Mouse (Mus musculus) midbrain, embryonic 11.5 days (tissue): ENCODE data around the gene Tbc1d10c. TPM values are rescaled to one million over a fixed set of nuclear protein-coding genes. Genes with fewer than 3 reads are reported as not detected.
A peak's percentile ranks its signal among the peaks of the same experiment; 100 is the strongest.

ENCODE experiments used
- ATAC-seq: fragments of 200-750 bp; cut with Nextera tagmentation; 2 replicates; pipeline ENCODE4 v1.8.0; 2017; ENCODE audit warnings: moderate TSS enrichment, moderate library complexity; ENCODE audit not compliant: low FRiP score
- DNase-seq: peaks from one replicate; pipeline ENCODE4 v3.0.0; 2015; ENCODE audit warnings: low spot score; ENCODE audit errors: missing footprints
- H3K27ac ChIP-seq: fragments of 300-500 bp; sonication (generic); 2 replicates; pipeline ENCODE4 v1.5.1; 2014; ENCODE audit warnings: low read depth, low read length
- H3K27me3 ChIP-seq: fragments of 300-500 bp; sonication (generic); 2 replicates; pipeline ENCODE4 v1.6.1; 2014; ENCODE audit warnings: mild to moderate bottlenecking, low read length, moderate library complexity, mixed read lengths; ENCODE audit not compliant: control insufficient read depth, insufficient read depth
- H3K36me3 ChIP-seq: fragments of 300-500 bp; sonication (generic); 2 replicates; pipeline ENCODE4 v1.6.1; 2014; ENCODE audit warnings: mild to moderate bottlenecking, low read length, moderate library complexity, mixed read lengths; ENCODE audit not compliant: control insufficient read depth, insufficient read depth
- H3K4me1 ChIP-seq: fragments of 300-500 bp; sonication (generic); 2 replicates; pipeline ENCODE4 v1.6.1; 2014; ENCODE audit warnings: low read length; ENCODE audit not compliant: control insufficient read depth, insufficient read depth
- H3K4me2 ChIP-seq: fragments of 300-500 bp; sonication (generic); 2 replicates; pipeline ENCODE4 v1.6.1; 2014; ENCODE audit warnings: mild to moderate bottlenecking, moderate library complexity
- H3K4me3 ChIP-seq: fragments of 300-500 bp; sonication (generic); 2 replicates; pipeline ENCODE4 v1.5.1; 2014; ENCODE audit warnings: low read depth, low read length
- H3K9ac ChIP-seq: fragments of 300-500 bp; sonication (generic); 2 replicates; pipeline ENCODE4 v1.6.1; 2014; ENCODE audit warnings: low read length
- H3K9me3 ChIP-seq: fragments of 300-500 bp; sonication (generic); 2 replicates; pipeline ENCODE4 v1.6.1; 2016; ENCODE audit warnings: low read length; ENCODE audit not compliant: control insufficient read depth
- WGBS: fragments of 180-500 bp; shearing (Covaris S2); extraction: QIAGEN DNeasy Blood & Tissue Kit; methylation state at CpG from one replicate; pipeline ENCODE4 v1.1.7; 2014; 5-methylcytosine and 5-hydroxymethylcytosine counted together
- polyA plus RNA-seq: library from polyadenylated mRNA; unstranded; fragments of >200 nt; fragmentation: Nextera tagmentation; extraction: Ambion mirVana; gene quantifications from 2 replicates; pipeline ENCODE4 v1.2.1, GENCODE M21; 2014

The Tbc1d10c gene
- polyA plus RNA-seq, 1 experiment from 2014 or later = 0.29 TPM

DNA sequence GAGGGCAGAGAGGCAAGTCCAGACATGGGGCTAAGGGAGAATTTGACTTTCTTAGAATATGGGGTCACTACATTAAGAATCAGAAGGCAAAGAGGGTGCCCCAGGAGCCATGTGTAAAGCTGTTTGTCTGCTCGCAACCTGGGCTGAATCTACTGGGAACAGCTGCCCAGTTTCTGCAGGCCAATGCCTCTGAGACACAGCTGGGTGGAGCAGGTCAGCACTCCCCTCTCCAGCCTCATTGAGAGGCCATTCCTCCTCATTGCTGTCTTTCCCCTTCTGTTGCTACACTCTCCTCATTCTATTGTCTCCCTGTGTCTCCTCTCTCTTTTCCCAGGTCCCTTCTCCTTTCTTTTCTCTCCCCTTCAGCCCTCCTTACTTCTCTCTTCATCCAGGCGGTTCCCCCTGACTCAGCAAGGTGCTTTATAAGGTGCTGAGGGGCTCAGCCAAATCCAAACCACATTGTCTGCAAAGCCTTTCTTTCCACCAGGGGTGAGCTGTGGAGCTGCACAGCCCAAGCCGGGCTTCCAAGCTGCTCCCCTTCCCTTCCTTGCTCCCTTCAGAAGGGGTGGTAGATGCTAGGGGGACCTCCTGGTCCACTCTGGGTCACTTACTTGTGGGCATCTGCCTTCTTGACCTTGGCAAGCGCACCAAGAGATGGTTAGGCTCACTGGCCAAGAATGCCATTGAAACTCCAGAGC lies 21.0 kb upstream of the Tbc1d10c start:
- peaks cover 47% of the 10 kb centered on the region for H3K27me3 ChIP-seq
- DNase-seq = no peak
- no peak for ATAC-seq
- H3K36me3 ChIP-seq = no peaks in the 10 kb centered on the region
- WGBS = 16% methylated on average over 4 of the region's 4 CpGs
- no peak overlapping the region for H3K9ac ChIP-seq
- H3K4me2 ChIP-seq = no peak overlapping the region
- peaks cover 25% of the 10 kb centered on the region for H3K4me1 ChIP-seq
- H3K4me3 ChIP-seq = no peak overlapping the region
- no peaks in the 10 kb centered on the region for H3K9me3 ChIP-seq
- H3K27ac ChIP-seq = no peak overlapping the region

DNA sequence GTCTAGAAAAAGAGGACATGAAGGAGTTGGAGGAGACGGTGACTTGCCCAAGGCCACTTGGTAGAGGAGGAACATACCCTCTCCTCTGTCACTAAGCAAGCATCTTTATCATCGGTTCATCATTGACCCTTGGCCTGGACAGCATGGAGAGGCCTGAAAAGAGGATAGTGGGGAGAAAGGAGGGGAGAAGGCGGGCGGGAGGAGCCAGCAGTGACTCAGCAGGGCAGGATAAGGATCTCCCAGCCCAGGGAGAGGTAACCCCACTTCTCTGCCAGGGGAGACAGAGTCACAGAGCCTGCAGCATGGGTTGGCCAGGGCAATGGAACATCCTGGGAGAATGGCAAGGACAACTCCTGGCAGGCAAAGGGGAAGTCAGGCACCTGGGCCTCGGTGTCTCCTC lies 17.5 kb upstream of the Tbc1d10c start:
- Histone ChIP-seq H3K4me1 (peaks cover 7% of the 10 kb centered on the region), H3K27ac (no peak overlapping the region), H3K27me3 (peaks cover 14% of the 10 kb centered on the region), H3K4me3 (no peak overlapping the region), H3K9me3 (no peaks in the 10 kb centered on the region), H3K4me2 (no peak overlapping the region), H3K9ac (no peak overlapping the region), H3K36me3 (no peaks in the 10 kb centered on the region)
- no peak for ATAC-seq
- DNase-seq = no peak
- 77% methylated on average over 5 of the region's 5 CpGs for WGBS

DNA sequence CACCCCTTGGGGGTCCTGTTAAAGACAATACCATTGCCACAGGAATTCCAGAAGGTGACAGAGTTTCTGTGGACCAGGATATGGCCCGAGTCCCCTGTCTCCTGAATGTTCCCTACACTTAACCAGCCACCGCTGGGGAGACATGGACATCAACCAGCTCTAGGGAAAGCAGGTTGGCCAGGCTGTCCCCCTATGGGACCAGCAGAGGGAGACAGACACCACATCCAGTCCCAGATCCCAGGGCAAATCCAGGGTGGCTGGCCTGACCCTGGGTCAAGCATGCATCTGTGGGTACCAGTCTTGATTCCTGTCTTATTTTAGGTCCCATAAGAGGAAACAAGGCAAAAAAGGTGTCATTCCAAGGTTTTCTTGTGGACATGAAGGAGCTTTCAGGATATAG lies 15.9 kb upstream of the Tbc1d10c start:
- ATAC-seq (peak; percentile 57; the same call in 1 of the 2 replicates), DNase-seq (peak; percentile 94)
- no peaks in the 10 kb centered on the region for H3K36me3 ChIP-seq
- no peak overlapping the region for H3K9ac ChIP-seq
- no peaks in the 10 kb centered on the region for H3K9me3 ChIP-seq
- no peak overlapping the region for H3K4me3 ChIP-seq
- peaks cover 7% of the 10 kb centered on the region for H3K4me1 ChIP-seq
- H3K4me2 ChIP-seq = no peak overlapping the region
- peaks cover 4% of the 10 kb centered on the region for H3K27me3 ChIP-seq
- no peak overlapping the region for H3K27ac ChIP-seq
- WGBS = 0% methylated on average over 2 of the region's 2 CpGs

DNA sequence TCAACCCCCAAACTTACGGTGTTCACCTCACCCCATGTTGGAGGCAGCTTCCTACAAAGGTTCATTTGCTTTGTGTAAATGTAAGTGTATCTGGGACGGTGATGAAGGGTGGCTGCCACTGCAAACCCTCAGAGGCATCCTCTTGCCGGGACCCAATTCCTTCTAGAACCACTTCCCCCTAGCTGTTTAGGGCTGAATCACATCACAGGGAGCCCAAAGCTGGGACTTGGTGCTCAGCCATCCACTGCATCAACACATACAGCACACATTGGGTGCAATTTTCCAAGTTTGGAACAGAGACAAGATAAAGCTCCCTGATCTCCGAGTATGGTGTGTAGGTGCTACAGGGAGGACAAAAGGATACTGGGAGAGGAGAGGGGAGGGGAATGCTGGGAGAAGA lies 13.8 kb upstream of the Tbc1d10c start:
- Histone ChIP-seq H3K4me1 (peaks cover 18% of the 10 kb centered on the region), H3K4me3 (no peak overlapping the region), H3K27ac (no peak overlapping the region), H3K9ac (no peak overlapping the region), H3K9me3 (no peaks in the 10 kb centered on the region), H3K4me2 (no peak overlapping the region), H3K36me3 (peaks cover 3% of the 10 kb centered on the region; the same call in 1 of the 2 replicates), H3K27me3 (peaks cover 2% of the 10 kb centered on the region; the same call in 1 of the 2 replicates)
- ATAC-seq (no peak), DNase-seq (no peak)
- 66% methylated on average over 4 of the region's 4 CpGs for WGBS

DNA sequence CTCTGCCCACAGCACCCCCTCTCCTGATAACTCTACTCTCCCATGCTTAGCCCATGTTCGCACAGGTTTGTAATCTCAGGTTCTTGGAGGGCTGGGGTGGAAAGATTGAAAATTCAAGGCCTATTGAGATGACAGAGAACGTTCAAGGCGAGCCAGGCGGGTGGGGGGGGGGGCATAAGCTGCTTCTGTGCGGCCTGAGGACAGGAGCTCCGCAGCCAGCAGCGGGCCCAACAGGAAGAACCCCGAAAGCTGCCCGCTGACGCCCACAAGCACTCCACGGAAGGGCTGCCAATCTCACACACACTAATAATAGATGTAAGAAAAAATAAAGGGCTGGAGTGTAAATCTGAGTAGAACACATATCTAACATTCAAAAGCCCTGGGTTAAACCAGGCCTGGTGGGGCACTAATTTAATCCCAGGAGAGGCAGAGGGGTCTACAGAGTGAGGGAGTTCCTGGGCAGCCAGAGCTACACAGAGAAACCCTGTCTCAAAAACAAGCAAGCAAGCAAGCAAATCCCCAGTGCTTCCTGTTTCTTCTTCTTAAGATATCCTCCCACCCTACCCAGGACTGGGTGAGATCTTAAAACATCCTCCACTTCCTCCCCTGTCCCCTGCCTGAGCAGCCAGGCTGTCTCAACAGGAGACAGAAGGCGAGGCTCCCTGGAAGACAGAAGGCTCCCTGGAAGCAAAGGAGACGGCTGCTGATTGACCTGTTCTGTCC lies 12.7 kb upstream of the Tbc1d10c start:
- Histone ChIP-seq H3K36me3 (peaks cover 3% of the 10 kb centered on the region; the same call in 1 of the 2 replicates), H3K4me3 (no peak overlapping the region), H3K4me1 (peaks cover 18% of the 10 kb centered on the region), H3K4me2 (no peak overlapping the region), H3K9ac (no peak overlapping the region), H3K27me3 (peaks cover 2% of the 10 kb centered on the region; the same call in 1 of the 2 replicates), H3K9me3 (no peaks in the 10 kb centered on the region), H3K27ac (no peak overlapping the region)
- ATAC-seq (no peak), DNase-seq (no peak)
- 62% methylated on average over 13 of the region's 13 CpGs for WGBS

DNA sequence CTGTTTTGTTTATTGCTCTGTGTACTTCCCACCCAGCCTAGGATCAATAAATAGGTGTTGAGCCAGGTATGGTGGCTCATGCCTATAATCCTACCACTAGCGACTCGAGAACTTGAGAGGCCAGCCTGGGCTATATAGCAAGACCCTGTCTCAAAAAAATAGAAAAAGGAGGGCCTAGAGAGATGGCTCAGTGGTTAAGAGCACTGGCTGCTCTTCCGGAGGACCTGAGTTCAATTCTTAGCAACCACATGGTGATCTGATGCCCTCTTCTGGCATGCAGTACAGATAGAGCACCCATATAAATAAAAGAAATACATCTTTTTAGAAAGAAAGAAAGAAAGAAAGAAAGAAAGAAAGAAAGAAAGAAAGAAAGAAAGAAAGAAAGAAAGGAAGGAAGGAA lies 12.1 kb upstream of the Tbc1d10c start:
- WGBS = 69% methylated on average over 3 of the region's 3 CpGs
- Histone ChIP-seq H3K4me3 (no peak overlapping the region), H3K36me3 (peaks cover 3% of the 10 kb centered on the region; the same call in 1 of the 2 replicates), H3K4me1 (peaks cover 18% of the 10 kb centered on the region), H3K9ac (no peak overlapping the region), H3K27ac (no peak overlapping the region), H3K27me3 (peaks cover 2% of the 10 kb centered on the region; the same call in 1 of the 2 replicates), H3K9me3 (no peaks in the 10 kb centered on the region), H3K4me2 (no peak overlapping the region)
- no peak for ATAC-seq
- no peak for DNase-seq

DNA sequence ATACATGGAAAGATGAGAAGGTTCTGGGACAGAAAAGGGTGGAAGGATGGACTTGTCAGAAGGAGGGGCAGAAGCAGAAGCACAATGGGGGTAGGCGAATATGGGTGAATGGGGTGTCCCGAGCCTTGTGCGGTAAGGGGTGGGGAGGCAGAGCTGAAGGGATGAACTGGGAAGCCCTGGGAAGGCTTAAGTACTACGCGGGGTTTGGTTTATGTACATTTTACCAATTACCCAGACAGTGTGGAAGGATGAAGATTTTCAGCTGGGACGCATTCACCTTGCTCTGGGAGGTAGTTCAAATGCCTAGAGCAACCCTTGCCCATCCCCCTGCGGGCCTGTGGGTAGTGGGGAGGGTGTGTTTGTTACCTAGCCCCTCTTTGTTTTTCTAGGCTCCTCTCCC lies 11.1 kb upstream of the Tbc1d10c start:
- 30% methylated on average over 7 of the region's 7 CpGs for WGBS
- peak overlapping the region; percentile 54 for H3K4me3 ChIP-seq
- peaks cover 6% of the 10 kb centered on the region; the same call in 1 of the 2 replicates for H3K36me3 ChIP-seq
- H3K9me3 ChIP-seq = no peaks in the 10 kb centered on the region
- peaks cover 2% of the 10 kb centered on the region; the same call in 1 of the 2 replicates for H3K27me3 ChIP-seq
- peak overlapping the region; percentile 64 for H3K4me2 ChIP-seq
- H3K27ac ChIP-seq = no peak overlapping the region
- DNase-seq = no peak
- peaks cover 18% of the 10 kb centered on the region for H3K4me1 ChIP-seq
- H3K9ac ChIP-seq = peak overlapping the region; percentile 56
- peak; percentile 28; the same call in 1 of the 2 replicates for ATAC-seq

DNA sequence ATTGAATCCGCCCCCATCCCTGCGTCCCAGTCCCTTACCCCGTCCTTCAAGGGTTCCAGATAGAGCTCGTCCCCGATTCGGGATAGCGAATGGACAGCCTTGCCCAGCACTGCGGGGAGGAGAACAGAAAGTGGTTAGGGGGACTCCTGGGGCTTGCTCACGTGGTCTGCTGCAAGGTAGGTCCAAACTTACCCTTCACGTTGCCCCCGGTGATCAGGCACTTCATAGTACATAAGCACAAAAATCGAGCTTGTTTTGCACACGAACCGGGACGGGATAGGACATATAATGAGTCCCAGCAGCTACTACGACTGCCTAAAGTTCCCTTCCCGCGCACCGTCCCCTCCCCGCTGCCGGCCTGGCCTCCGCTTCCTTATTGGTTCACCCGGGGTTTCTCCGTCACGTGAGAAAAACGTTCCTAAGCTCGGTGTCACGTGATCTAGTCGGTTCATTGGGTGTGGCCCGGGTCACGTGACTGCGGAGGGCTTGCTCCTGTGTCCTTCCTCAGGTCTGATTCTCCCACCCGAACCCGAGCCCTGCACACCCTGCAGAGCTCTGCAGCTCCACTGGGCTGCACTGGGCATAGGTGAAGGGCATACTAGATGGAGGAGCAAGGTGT lies 10.3 kb upstream of the Tbc1d10c start, which contains the start of gene Rad9a:
Gene Rad9a (minus strand): TSS at position 372 of the 619 bp plus-strand sequence.
- Histone ChIP-seq H3K4me1 (peaks cover 18% of the 10 kb centered on the region), H3K4me2 (peak within 1 kb of the TSS; percentile 64), H3K27ac (no peak within 1 kb of the TSS), H3K36me3 (peaks cover 11% of the 10 kb centered on the region), H3K9me3 (no peaks in the 10 kb centered on the region), H3K9ac (peak within 1 kb of the TSS; percentile 67), H3K4me3 (peak within 1 kb of the TSS; percentile 54), H3K27me3 (peaks cover 2% of the 10 kb centered on the region; the same call in 1 of the 2 replicates)
- peak; percentile 87 for ATAC-seq
- DNase-seq = peak; percentile 98
- WGBS = under 1% methylated on average over 34 of the region's 34 CpGs
